Mouse (Mus musculus) lung, postnatal 4 days (tissue): ENCODE data around the gene Map1b.
A peak's percentile ranks its signal among the peaks of the same experiment; 100 is the strongest.

Source experiments
- DNase-seq, 2 experiments: peaks; one replicate each; pipeline ENCODE4 v3.0.0; 2021

The Map1b gene

GRCm38 (mm10) chr13:99525491-99525890 is 9.2 kb upstream of the Map1b start:
- no peak for DNase-seq

- no peak for DNase-seq
Observed at GRCm38 (mm10) chr13:99517836-99518235, 1.5 kb upstream of the Map1b start.

DNA sequence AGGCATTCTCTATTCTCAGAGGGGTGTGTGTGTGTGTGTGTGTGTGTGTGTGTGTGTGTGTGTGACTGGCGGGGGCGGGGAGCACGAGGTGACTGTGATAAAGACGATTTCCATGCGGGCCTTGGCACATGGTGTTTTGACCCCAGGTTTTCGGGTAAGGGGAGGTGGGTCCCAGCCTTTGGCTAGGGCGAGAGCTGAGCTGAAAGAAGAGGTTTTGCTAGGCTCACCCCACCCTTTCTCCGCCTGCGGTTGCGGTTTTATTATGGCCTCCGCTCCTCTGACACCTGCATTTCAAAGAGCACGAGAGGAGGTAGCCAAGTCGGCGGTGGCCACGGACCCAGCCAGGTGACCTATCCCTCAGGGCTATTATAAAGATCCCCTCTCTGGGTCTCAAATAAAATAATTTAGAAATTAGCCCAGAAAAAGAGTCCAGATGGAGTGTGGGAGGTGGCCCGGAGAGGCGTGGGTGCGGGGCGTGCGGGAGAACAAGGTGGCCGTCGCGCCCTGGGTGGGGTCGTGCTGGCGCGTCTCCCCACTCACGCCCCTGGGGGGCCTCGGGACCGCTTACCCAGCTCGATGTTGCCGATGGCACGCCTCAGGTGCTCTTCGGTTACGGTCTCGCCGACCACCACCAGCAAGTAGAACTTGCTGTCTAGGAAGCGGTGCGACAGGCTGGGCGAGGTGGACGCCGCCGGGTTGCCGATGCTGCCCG is 448 bp downstream of the Map1b start:
- no peak for DNase-seq

DNA sequence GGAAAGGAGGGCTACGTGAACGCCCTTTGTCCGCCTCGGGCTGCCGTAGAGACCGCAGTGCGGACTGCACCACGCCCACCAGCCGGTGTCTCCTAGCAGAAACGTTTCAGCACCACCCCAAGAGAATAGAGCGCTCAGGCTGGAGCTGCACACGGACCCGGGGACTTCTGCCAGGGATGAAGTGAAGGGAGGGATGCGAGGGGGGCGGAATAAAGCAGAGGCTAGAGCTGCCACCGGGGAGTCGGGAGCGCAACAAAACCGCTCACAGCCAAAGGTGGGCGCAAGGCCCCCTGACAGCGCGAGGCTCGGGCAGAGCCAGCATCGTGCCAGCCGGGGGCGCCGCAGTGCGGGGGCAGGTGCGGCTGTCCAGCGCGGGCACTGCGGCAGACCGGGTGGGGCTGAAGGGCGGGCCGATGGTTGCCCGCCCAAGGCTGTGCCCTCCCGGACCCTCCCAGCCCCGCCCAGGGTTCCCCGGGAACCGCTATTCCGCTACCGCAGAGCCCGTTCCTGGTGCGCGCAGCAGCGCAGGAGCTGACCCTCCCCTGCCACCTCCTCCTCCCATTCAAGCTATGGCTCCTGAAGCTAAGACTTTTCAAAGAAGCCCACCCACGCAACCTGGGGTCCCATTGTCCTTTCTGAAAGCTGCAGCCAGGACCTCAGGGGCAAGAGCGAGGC is 1.3 kb downstream of the Map1b start:
- peak; percentile 78 to 81 for DNase-seq

GRCm38 (mm10) chr13:99513990-99514389 is 2.4 kb downstream of the Map1b start:
- peak in 1 of 2 experiments; percentile 12 for DNase-seq

- DNase-seq: peak; percentile 65 to 76
Observed at GRCm38 (mm10) chr13:99513138-99513537, 3.2 kb downstream of the Map1b start.

DNA sequence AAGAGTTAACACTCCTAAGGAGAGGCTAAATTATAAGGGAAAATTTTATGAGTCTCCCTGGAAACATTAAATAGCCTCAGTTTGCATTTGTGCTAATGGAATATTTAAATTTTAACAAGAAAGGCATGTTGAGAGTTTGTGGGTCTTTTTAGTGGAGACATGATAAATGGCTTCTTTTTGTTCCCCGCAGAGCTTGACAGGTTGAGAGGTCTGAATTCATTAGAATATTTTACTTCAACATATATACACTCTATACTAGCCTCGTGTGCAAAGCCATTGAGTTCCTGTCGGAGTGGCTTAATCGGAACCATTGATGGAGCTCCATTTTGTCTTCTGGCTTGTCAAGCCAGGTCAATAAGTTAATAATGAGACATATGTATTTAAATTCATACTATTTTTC is 6.4 kb downstream of the Map1b start:
- no peak for DNase-seq

GRCm38 (mm10) chr13:99506580-99506962 is 9.8 kb downstream of the Map1b start:
- DNase-seq: no peak

GRCm38 (mm10) chr13:99505826-99506579 is 10.3 kb downstream of the Map1b start:
- DNase-seq: no peak

- no peak for DNase-seq
Observed at GRCm38 (mm10) chr13:99503370-99503979, 12.9 kb downstream of the Map1b start.

DNA sequence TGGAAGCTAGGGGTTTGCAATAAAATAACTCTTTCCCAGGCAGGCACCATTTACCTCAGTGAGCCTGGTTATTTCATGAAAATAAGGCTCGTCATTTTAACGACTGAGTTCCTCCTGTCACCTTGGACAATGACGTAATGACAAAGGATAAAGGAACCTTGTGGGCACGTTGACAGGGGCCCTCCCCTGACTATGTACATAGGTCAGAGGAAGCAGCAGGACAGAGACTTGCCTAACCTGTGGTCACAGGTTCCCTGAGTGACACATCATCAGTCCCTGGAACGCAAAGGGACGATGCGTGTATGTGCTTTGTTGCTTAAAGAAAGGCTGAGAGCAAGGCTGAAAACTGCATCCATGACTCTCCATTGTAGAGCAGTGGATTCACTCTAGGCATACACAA is 13.4 kb downstream of the Map1b start:
- no peak for DNase-seq

- no peak for DNase-seq
Observed at GRCm38 (mm10) chr13:99502126-99502744, 14.1 kb downstream of the Map1b start.

DNA sequence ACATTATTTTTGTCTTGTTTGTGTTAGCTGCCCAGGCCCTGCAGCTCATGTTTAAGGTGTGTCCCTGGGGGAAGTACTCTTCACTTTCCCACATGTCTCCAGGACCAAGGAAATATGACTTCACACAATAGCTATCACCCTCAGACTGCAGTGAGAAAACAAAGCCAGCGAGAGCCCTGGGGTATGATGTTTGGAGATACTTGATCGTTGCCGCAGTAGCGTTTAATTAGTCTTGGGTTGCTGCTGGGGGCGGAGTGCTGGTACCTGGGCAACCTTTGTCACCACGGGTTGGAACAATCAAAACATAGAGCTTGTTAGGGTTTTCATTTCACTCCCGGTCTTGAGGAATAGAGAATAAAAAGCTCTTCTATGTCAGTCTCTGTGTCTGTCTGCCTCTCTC is 14.9 kb downstream of the Map1b start:
- no peak for DNase-seq

- no peak for DNase-seq
Observed at GRCm38 (mm10) chr13:99500609-99501008, 15.7 kb downstream of the Map1b start.

GRCm38 (mm10) chr13:99499764-99500163 is 16.6 kb downstream of the Map1b start:
- no peak for DNase-seq

DNA sequence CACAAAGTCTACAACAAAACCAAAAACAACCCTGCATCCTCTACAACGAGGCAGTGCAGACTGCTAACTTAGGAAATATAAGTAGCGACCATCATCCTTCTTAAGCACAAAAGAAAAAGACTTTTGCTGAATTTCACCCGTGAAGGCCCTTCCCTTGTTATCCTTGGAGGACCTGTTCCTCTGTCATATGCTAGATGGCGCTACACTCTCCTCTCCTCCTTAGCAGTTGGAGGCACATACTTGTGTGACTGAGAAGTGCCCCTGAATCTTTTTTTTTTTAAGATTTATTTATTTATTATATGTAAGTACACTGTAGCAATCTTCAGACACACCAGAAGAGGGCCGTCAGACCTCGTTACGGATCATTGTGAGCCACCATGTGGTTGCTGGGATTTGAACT is 20.2 kb downstream of the Map1b start:
- no peak for DNase-seq

- DNase-seq: no peak
Observed at GRCm38 (mm10) chr13:99494416-99494815, 21.9 kb downstream of the Map1b start.

- no peak for DNase-seq
Observed at GRCm38 (mm10) chr13:99493304-99493904, 22.9 kb downstream of the Map1b start.

DNA sequence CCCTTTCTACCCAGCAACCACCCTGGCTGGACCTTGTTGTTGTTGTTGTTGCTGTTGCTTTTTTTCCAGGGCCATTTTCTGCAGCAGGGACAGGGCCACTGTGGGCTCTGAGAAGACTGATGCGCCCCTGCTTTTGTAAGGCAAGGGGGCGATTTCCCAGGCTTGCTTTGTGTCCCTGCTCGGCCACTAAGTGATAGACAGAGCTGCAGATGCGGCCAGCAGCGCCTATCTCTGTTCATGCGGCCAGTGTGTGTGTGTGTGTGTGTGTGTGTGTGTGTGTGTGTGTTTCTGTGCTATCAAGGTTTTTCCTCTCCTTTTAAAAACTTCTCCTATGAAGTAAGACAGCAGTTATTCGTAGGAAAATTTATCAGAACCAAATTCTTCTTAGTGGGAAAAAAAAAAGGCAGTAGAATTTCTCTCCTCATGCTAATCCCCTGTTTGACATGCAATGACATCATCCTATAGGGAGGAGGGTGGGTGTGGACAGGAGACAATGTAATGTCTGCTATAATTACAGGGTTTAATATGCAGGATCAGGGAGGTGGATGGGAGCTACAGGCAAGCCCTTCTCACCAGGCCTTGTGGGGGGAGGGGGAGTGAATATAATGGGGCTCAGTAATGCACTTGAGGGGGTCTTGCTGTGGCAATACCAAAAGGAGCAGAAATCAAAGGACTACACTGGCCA is 23.6 kb downstream of the Map1b start:
- DNase-seq: no peak

- DNase-seq: no peak
Observed at GRCm38 (mm10) chr13:99489998-99490397, 26.3 kb downstream of the Map1b start.

- DNase-seq: no peak
Observed at GRCm38 (mm10) chr13:99489175-99489574, 27.2 kb downstream of the Map1b start.

GRCm38 (mm10) chr13:99485861-99486260 is 30.5 kb downstream of the Map1b start:
- DNase-seq: no peak
